Mouse (Mus musculus): Measurements from ENCODE around the gene 9030025P20Rik. TPM values are rescaled to one million over a fixed set of nuclear protein-coding genes. Genes with fewer than 3 reads are reported as not detected.
"Not testable (repeated sequence)": the region's sequence is repeated elsewhere in the genome, so short reads cannot be mapped to it uniquely, and the experiment has no call there.

9030025P20Rik gene
- total RNA-seq, 2 experiments from 2014 or later: 10.4 to 12.2 TPM

DNA sequence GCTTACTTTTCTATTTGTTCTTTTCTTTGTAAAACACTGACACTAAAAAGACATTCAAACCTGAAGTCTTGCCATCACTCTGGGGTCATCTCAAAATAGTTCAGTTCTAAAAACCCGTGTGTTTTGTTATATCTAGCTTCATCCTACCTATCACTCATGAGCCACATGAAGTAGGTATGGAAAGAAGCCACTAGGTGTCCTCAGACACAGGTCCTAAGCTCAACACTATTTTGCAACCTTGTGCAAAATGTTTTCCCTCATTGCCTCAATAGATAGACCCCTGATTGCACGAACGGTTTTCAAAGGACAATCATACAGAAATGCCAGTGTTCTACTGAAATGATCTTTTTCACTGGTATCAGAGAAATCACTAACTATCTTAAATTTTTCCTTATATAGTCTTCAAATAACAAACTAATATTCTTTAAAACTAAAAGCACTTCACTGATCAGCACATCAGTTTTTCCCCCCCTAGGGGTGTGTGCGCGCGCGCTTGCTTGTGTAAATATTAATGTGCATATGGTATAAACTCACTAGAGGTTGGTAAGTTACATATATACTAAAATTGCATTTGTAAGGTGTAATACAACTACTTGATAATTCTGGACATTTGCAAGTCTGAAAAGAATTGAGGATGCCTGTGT lies 428 bp upstream of the 9030025P20Rik start:
- not testable (repeated sequence) for DNase-seq (ENCODE audit: low spot score in 2 of 2)

DNA sequence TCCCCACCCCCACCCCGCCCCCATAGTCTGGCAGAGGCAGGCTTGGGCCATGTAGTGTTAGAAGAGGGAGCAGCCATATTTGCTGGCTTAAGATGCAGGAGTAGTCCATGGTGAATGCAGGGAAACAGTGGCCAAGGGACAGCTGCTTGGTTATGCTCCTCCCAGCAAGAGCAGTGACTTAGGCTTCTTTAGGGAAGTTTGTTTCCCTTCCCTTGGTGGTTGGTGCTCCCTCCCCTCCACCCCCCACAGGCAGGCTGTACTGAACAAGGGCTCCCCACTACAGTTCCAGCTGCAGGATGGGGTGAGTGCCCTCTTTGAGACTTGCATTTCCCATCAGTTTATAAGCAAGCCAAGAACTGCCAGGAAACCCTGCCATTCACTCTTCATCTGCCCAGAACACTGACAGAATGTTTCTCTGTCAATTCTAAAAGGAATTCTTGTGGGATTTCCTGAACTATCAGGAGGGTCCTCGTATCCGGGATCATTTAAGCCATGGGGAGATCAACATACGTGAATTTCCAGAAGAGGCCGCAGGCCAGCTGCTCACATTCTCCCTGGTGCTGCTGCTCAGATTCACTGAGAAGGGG lies 11.9 kb downstream of the 9030025P20Rik start:
- peak in 1 of 2 experiments; percentile 1 for DNase-seq (ENCODE audit: low spot score in 2 of 2)

DNA sequence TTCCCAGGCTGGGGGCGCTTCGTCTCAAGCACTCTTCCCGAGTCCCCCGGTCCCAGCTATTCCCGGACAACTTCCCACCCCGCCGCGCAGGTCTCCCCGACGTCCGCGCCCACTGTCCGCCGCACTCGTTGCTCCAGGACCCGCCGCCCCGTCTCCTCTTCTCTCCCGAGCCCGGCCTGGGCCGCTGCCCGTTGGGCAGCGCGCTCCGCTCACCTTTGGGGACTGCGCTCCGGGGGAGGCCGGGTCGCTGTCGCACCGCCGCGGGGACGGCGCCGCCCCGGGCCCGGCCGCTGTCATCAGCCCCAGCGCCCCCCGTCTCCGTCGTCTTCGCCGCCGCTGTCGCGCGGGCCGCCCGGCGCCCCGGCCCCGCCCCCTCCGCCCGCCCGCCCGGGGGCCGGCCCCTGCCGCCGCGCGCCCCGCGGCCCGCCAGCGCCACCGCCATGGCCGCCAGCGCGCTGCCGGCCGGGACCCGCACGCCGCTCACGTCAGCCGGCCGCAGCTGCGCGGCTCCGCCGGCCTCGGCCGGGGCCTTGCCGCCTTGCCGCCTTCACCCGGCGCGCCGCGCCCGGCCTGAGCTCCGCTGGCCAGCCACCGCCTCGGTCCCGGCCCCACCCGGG lies 14.4 kb downstream of the 9030025P20Rik start:
- not testable (repeated sequence) for DNase-seq (ENCODE audit: low spot score in 2 of 2)

DNA sequence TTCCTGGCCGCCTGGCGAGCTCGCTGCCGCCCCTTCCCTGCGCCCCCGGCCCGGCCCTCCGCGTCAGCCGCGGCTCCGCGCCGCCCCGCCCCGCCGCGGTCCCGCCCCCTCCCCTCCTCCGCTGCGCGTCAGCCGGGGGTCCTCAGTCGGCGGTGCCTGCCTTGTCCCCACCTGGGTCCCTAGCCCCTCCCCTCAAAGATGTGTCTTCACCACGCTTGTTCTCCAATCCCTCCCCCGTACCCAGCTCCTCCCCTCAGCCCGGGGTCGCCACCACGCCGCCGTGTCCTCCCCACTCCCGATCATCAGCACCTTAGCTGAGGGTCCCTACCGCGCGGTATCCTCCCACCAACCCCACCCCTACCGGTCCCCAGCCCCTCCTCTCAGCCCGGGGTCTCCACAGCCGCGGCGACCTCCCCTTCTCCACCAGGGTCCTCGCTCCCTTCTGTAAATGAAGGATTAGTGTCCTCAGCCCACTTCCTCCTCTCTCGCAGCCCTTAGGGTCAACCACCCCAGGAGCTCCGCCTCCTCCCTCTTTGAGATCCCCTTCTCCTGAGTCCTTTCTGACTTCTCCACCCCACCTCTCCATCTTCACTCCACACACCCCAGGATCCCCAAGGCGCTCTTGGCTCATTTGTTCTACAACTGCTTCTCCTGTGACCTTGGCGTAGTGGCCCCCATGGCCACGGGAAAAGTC lies 15.0 kb downstream of the 9030025P20Rik start:
- DNase-seq (ENCODE audit: low spot score in 2 of 2): not testable (repeated sequence)

DNA sequence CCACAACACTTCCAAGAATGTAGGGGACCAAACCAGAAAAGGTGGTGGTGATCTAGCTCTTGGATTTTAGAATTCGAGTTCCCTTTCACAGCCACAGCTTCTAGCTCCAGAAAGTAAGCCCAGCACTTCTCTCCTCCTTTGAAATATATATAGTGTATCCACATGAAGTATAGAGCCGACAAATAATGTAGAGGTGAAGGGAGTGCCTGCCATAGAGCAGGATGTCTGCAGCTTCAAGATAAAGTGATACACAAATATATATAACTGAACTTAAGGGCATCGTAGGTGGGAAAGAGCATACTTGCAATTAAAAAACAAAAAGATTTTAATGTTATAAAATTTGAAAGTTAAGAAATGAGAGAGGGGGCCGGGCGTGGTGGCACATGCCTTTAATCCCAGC lies 15.9 kb downstream of the 9030025P20Rik start:
- not testable (repeated sequence) for DNase-seq (ENCODE audit: low spot score in 2 of 2)

DNA sequence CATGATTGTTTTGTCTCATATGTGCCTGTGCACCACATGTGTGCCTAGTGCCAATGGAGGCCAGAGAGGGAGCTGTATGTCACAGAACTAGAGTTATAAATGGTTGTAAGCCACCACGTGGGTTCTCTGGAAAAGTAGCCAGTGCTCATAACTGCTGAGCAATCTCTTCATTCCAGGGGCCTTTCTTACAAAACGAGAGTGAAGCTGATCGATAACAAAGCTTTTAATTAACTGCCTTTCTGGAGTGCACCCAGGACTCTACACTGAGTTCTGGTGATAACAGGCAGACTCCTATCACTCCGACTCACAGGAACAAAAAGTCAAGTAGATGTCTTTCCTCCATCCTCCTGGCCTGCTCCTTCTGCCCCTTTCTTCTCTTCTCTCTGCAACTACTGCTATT lies 21.8 kb downstream of the 9030025P20Rik start:
- not testable (repeated sequence) for DNase-seq (ENCODE audit: low spot score in 2 of 2)

DNA sequence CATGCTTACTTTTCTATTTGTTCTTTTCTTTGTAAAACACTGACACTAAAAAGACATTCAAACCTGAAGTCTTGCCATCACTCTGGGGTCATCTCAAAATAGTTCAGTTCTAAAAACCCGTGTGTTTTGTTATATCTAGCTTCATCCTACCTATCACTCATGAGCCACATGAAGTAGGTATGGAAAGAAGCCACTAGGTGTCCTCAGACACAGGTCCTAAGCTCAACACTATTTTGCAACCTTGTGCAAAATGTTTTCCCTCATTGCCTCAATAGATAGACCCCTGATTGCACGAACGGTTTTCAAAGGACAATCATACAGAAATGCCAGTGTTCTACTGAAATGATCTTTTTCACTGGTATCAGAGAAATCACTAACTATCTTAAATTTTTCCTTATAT lies 30.8 kb downstream of the 9030025P20Rik start:
- not testable (repeated sequence) for DNase-seq (ENCODE audit: low spot score in 2 of 2)

DNA sequence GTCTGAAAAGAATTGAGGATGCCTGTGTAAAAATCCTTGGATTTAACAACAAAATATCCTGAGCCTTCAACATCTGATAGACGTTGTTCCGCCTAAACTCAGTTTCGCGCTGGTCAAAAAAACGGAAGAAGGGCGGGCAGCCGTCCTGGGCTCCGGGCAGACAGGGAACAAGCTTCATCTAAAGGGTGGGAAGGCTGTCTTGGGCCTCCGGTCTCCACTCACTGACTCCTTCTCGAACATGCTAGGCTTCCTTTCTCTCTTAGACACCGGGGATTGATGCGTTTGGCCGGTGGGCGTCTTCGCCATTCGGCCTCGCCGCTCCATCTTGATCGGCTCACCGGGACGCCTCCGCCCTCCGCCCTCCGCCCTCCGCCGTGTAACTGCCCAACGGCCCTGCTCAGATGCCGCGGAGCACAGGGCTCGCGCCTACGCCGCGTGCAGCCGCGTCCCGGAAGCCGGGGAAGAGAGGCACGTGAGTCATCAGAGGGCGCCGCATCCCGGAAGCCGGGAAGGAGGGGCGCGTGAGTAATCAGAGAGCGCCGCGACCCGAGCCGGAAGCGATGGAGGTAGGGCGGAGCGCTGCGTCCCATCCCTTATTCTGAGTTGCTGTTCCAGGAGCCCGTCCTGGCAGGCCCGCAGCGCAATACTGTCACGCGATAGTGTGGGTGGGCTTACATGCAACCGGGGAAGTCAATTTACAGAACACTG lies 31.6 kb downstream of the 9030025P20Rik start, which contains the start of gene Gm3435:
Gm3435 (plus strand) TSS at position 471 of the 708 bp plus-strand sequence.
- not testable (repeated sequence) for DNase-seq (ENCODE audit: low spot score in 2 of 2)

DNA sequence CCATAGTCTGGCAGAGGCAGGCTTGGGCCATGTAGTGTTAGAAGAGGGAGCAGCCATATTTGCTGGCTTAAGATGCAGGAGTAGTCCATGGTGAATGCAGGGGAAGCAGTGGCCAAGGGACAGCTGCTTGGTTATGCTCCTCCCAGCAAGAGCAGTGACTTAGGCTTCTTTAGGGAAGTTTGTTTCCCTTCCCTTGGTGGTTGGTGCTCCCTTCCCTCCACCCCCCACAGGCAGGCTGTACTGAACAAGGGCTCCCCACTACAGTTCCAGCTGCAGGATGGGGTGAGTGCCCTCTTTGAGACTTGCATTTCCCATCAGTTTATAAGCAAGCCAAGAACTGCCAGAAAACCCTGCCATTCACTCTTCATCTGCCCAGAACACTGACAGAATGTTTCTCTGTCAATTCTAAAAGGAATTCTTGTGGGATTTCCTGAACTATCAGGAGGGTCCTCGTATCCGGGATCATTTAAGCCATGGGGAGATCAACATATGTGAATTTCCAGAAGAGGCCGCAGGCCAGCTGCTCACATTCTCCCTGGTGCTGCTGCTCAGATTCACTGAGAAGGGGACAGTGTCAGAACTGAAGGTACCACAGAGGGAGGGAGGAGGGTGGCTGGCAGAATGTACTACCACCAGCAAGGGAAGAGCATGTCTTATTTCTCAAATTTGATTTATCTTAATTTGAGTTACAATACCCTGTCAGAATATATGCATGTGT lies 43.4 kb downstream of the 9030025P20Rik start:
- peak; percentile 1 to 2 for DNase-seq (ENCODE audit: low spot score in 2 of 2)

DNA sequence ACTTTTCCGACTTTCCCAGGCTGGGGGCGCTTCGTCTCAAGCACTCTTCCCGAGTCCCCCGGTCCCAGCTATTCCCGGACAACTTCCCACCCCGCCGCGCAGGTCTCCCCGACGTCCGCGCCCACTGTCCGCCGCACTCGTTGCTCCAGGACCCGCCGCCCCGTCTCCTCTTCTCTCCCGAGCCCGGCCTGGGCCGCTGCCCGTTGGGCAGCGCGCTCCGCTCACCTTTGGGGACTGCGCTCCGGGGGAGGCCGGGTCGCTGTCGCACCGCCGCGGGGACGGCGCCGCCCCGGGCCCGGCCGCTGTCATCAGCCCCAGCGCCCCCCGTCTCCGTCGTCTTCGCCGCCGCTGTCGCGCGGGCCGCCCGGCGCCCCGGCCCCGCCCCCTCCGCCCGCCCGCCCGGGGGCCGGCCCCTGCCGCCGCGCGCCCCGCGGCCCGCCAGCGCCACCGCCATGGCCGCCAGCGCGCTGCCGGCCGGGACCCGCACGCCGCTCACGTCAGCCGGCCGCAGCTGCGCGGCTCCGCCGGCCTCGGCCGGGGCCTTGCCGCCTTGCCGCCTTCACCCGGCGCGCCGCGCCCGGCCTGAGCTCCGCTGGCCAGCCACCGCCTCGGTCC lies 45.7 kb downstream of the 9030025P20Rik start:
- DNase-seq (ENCODE audit: low spot score in 2 of 2): not testable (repeated sequence)

DNA sequence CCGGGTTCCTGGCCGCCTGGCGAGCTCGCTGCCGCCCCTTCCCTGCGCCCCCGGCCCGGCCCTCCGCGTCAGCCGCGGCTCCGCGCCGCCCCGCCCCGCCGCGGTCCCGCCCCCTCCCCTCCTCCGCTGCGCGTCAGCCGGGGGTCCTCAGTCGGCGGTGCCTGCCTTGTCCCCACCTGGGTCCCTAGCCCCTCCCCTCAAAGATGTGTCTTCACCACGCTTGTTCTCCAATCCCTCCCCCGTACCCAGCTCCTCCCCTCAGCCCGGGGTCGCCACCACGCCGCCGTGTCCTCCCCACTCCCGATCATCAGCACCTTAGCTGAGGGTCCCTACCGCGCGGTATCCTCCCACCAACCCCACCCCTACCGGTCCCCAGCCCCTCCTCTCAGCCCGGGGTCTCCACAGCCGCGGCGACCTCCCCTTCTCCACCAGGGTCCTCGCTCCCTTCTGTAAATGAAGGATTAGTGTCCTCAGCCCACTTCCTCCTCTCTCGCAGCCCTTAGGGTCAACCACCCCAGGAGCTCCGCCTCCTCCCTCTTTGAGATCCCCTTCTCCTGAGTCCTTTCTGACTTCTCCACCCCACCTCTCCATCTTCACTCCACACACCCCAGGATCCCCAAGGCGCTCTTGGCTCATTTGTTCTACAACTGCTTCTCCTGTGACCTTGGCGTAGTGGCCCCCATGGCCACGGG lies 46.4 kb downstream of the 9030025P20Rik start:
- DNase-seq (ENCODE audit: low spot score in 2 of 2): not testable (repeated sequence)

DNA sequence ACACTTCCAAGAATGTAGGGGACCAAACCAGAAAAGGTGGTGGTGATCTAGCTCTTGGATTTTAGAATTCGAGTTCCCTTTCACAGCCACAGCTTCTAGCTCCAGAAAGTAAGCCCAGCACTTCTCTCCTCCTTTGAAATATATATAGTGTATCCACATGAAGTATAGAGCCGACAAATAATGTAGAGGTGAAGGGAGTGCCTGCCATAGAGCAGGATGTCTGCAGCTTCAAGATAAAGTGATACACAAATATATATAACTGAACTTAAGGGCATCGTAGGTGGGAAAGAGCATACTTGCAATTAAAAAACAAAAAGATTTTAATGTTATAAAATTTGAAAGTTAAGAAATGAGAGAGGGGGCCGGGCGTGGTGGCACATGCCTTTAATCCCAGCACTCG lies 47.2 kb downstream of the 9030025P20Rik start:
- not testable (repeated sequence) for DNase-seq (ENCODE audit: low spot score in 2 of 2)

DNA sequence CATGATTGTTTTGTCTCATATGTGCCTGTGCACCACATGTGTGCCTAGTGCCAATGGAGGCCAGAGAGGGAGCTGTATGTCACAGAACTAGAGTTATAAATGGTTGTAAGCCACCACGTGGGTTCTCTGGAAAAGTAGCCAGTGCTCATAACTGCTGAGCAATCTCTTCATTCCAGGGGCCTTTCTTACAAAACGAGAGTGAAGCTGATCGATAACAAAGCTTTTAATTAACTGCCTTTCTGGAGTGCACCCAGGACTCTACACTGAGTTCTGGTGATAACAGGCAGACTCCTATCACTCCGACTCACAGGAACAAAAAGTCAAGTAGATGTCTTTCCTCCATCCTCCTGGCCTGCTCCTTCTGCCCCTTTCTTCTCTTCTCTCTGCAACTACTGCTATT lies 53.1 kb downstream of the 9030025P20Rik start:
- DNase-seq (ENCODE audit: low spot score in 2 of 2): not testable (repeated sequence)

DNA sequence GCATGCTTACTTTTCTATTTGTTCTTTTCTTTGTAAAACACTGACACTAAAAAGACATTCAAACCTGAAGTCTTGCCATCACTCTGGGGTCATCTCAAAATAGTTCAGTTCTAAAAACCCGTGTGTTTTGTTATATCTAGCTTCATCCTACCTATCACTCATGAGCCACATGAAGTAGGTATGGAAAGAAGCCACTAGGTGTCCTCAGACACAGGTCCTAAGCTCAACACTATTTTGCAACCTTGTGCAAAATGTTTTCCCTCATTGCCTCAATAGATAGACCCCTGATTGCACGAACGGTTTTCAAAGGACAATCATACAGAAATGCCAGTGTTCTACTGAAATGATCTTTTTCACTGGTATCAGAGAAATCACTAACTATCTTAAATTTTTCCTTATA lies 62.2 kb downstream of the 9030025P20Rik start:
- DNase-seq (ENCODE audit: low spot score in 2 of 2): not testable (repeated sequence)

Other genes with a start within 250 kb of the 9030025P20Rik start
- gene Wdr27, start 35.3 kb upstream of the 9030025P20Rik start, total RNA-seq (2021): 1 to 10 TPM; 7.2 to 9.2 TPM
- gene 1600012H06Rik, start 35.3 kb upstream of the 9030025P20Rik start, total RNA-seq (2021): 10 to 100 TPM; 37.3 to 39.5 TPM
- gene Phf10, start 17.2 kb upstream of the 9030025P20Rik start, total RNA-seq (2021): 10 to 100 TPM; 76.9 to 81.2 TPM
- gene Gm3417, start 322 bp downstream of the 9030025P20Rik start, total RNA-seq (2021): not detected
- gene Gm3435, start 31.7 kb downstream of the 9030025P20Rik start, total RNA-seq (2021): 1 to 10 TPM; 6.7 to 9.4 TPM
- 10 to 100 TPM; 91.8 to 93.3 TPM for gene Ermard, start 62.7 kb downstream of the 9030025P20Rik start, total RNA-seq (2021)
- gene Tcte3, start 63.0 kb downstream of the 9030025P20Rik start, total RNA-seq (2021): 1 to 10 TPM; 5.3 to 6.7 TPM
- gene Gm3448, start 63.1 kb downstream of the 9030025P20Rik start, total RNA-seq (2021): 1 to 10 TPM; 8.4 to 8.8 TPM

Measured in adrenal gland, postnatal 4 days (tissue).